Mouse (Mus musculus) kidney, postnatal 14 days (tissue): ENCODE results near the gene Hspa2.

Experiments used
- DNase-seq: peaks from one replicate; pipeline ENCODE4 v3.0.0; 2022; ENCODE audit warnings: mixed read lengths

Gene Hspa2

DNA sequence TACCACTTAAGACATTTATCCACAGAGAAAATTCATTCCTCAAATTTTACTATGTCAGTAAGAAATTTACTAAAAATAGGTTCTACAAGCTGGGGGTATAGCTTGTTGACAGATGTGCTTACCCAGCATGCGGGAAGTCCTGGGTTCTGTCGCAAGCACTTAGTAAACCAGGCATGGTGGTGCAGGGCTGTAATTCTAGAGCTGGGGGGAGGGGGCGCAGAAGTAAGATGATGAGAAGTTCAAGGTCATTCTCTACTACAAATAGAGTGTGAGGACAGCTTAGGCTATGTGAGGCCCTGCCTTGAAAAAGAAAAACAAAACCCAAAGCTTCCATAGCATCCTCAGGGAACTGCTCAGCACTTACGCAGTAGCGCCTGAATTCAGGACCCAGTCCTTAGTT lies 25.4 kb upstream of the Hspa2 start:
- no peak for DNase-seq

DNA sequence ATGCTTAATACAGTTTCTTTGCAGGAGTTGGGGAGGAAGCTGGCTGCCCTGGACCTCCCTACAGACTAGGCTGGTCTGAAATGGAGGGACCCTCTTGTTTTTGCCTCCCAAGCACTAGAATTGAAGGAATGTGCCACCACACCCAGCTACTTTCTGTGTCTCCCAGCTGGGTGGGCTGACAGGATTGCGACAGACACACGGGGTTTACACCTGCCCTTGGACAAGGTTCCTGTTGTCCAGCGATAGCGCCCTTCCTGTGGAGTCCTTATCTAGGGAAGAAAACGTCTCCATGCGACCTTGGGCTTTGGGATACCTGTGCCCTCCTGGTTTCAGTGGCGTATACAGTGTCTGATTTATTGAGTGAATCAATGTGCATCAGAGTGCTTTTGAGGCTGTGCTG lies 23.8 kb upstream of the Hspa2 start:
- no peak for DNase-seq

DNA sequence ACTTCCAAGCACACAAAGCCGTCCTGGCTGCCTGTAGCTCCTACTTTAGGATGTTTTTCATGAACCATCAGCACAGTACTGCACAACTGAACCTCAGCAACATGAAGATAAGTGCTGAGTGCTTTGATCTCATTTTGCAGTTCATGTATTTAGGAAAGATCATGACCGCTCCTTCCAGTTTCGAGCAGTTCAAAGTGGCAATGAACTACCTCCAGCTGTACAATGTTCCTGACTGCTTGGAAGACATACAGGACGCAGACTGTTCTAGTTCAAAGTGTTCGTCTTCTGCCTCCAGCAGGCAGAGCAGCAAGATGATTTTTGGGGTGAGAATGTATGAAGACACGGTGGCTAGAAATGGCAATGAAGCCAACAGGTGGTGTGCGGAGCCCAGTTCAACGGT lies 18.6 kb upstream of the Hspa2 start:
- no peak for DNase-seq

DNA sequence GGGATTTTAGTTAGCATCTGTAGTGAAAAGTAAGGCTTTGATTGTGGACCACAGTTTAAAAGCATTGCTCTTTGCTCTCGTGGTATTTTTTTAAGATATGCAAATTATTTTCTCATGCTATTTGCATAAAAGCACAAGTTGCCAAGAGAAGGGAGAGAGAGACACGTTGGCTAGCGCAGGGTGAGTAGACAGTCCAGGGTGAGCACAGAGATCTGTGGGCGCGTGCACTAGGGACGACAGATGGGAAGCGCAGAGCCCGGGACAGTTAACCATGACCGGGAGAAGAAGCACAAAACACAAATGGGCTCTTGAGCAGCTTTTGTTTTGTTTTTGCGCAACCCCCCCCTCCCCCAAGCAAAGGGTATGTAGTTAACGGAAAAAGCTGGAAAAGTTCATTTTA lies 15.2 kb upstream of the Hspa2 start:
- DNase-seq: no peak

DNA sequence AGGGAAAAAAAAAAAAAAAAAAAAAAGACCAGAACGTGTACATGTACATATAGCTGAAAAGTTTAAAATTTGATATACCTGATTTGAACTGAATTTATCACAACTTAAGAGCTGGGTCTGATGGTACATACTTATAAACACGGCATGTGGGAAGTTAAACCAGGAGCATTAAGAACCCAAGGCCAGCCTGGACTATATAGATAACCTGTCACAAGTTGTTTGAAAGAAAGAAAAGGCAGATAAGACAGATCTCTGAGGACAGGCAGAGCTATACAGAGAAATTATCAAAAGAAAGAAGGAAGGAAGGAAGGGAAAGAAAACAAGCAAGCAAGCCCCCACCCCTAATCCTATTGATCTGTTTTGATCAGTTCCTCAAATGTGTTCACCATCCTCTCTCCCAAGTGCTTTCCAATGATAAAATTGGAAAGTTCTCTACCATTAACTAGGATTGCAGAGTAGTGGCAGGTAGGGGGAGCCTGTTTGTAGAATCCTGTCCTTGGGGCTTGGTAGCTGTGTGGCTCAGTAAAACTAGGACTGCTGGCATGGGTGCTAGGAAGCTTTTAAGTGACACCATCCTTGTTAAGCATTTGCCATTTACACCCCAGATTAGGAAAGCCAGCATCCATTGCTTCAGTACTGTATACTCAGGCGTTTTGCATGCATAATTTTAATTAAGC lies 12.2 kb upstream of the Hspa2 start:
- DNase-seq: no peak

DNA sequence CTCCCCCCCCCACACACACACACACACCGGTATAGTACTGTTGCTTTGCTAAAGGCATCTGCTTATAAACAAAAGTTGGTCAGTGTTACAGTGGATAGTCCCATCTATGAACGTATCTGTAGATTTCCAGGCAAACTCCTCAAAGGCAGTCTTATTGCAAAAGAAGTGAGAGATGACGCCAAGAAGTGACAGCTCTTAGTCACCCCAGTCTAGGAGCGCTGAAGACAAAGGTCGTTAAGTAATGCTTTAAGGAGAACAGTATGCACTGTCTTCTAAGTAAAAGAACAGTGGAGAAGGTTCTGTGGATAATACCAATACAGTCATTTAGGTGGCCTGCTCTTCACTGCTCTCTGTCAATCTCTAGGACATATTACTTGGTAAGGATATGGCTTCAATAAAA lies 11.0 kb upstream of the Hspa2 start:
- DNase-seq: no peak

DNA sequence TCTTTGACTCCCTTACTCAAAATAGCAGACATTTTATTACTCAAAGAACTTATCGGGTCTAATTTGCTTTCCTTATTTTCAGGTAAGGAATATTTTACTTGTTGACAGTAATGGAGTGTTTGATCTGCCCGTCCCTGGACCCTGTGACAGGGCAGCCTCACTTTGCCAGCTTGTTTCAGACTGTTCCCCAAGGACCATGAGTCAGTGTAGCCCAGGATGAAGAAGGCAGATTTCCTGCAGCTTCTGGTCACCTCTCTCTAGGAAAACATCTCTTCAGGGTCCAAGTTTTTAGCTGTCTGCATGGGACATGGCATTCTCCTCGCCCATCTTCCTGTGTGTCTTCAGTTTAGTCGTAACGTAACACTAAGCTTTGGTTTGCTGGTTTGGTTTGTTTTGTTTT lies 6.7 kb upstream of the Hspa2 start:
- DNase-seq: no peak

DNA sequence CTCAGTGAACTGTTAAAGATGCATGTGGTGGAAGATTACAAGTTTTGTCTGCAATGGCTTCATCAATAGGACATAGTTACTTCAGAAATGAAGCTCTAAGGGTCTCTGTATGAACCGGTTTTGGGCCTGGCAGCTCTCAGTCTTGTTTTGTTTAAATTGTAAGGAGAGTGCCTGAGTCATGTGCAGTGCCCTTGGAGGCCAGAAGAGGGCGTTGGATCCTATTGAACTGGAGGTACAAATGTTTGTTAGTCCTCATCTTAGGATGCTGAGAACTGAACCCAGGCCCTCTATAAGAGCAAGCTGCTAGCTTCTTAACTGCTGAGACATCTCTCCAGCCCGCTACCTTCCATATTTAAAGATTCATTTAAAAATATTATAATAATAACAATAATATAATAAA lies 2.3 kb upstream of the Hspa2 start:
- DNase-seq: no peak

DNA sequence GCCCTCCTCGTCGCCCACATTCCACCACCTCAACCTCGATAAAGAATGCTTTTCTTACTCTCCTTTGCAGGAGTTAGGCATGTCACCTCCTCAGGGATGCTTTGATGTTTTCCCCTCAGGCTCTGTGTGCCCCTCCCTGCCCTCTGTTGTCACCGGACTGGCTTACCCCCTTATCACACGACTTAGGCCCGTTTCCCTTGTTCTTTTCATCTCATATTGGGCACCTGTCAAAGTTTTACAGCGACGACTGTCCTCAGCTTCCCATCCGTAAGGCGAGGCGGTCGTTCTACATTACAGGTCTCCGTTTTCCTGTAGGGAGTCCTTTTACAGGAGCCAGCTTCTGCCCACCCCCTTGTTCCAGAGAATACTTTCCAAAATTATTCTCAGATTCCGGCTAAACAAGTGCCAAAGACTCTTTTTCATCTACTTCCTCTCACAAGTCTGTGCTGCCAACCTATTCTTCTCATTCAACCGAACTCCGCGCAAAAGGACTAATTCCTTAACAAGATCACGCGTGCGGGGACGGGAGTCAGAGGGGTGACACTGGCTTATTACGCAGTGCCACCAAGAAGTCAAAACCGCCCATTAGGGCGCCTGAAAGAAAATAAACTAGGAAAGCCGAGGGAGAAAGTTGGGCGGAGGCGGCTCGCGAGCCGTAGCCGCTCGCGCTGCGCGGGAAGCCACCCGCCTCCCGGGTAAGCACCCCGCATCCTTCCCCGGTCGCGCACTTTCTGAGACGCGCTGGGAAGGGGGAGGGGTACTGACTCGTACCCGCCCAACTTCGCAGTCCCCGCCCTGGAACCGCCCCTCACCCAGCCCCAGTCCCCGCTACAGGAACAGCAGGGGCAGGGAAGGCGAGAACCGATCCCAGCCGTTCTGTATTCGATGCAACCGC lies 738 bp upstream of the Hspa2 start:
- no peak for DNase-seq

DNA sequence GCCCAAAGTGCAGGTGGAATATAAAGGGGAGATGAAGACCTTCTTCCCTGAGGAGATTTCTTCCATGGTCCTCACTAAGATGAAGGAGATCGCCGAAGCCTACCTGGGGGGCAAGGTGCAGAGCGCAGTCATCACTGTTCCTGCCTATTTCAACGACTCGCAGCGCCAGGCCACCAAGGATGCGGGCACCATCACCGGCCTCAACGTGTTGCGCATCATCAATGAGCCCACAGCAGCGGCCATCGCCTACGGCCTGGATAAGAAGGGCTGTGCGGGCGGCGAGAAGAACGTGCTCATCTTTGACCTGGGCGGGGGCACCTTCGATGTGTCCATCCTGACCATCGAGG lies 833 bp downstream of the Hspa2 start:
- no peak for DNase-seq

DNA sequence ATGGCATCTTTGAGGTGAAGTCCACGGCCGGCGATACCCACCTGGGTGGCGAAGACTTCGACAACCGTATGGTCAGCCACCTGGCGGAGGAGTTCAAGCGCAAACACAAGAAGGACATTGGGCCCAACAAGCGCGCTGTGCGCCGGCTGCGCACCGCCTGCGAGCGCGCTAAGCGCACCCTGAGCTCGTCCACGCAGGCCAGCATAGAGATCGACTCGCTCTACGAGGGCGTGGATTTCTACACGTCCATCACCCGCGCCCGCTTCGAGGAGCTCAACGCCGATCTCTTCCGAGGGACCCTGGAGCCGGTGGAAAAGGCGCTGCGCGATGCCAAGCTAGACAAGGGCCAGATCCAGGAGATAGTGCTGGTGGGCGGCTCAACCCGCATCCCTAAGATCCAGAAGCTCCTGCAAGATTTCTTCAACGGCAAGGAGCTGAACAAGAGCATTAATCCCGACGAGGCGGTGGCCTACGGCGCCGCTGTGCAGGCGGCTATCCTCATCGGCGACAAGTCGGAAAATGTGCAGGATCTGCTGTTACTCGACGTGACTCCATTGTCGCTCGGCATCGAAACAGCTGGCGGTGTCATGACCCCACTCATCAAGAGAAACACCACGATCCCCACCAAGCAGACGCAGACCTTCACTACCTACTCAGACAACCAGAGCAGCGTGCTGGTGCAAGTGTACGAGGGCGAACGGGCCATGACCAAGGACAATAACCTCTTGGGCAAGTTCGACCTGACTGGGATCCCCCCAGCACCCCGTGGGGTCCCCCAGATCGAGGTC lies 1.4 kb downstream of the Hspa2 start:
- DNase-seq: peak; percentile 28

DNA sequence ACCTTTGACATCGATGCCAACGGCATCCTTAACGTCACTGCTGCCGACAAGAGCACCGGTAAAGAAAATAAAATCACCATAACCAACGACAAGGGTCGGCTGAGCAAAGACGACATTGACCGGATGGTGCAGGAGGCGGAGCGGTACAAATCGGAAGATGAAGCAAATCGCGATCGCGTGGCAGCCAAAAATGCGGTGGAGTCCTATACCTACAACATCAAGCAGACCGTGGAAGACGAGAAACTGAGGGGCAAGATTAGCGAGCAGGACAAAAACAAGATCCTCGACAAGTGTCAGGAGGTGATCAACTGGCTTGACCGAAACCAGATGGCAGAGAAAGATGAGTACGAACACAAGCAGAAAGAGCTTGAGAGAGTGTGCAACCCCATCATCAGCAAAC lies 2.0 kb downstream of the Hspa2 start:
- peak; percentile 10 for DNase-seq

DNA sequence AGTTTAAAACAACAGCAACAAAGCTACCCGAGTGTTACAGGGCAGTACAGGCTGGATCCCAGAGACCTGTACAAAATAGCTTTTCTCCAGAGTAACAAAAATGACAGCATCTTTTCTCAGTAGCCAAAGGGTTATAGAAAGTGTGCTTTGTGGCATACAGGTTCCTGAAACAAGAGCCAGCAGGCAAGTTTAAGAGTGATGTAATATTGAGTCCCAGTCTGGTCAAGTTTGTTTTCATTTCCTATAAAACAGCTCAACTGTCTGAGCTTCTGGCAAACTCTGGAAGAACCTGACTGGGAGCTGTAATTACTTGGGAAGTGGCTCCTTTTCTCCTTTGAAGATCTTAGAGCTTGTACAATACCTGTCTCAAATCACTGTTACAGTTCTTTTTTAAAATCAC lies 3.2 kb downstream of the Hspa2 start:
- no peak for DNase-seq

DNA sequence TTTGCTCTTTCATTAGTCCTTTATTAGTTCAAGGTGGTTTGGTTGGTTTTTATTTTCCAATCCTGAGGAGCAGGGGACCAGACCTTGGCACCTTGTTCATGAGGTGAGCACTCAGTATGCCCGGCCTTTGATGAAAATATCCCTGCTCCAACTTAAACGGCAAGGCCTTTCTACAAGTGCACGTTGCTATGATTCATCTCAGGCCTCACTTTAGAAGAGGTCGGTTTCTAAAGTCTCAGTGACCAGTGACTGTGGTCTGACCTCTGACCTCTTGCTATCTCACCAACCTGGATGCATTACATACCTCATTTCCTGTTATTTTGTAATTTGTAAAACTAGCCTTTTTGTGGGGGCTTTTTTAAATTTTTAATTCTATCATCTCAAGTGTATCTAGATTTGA lies 5.2 kb downstream of the Hspa2 start:
- no peak for DNase-seq

DNA sequence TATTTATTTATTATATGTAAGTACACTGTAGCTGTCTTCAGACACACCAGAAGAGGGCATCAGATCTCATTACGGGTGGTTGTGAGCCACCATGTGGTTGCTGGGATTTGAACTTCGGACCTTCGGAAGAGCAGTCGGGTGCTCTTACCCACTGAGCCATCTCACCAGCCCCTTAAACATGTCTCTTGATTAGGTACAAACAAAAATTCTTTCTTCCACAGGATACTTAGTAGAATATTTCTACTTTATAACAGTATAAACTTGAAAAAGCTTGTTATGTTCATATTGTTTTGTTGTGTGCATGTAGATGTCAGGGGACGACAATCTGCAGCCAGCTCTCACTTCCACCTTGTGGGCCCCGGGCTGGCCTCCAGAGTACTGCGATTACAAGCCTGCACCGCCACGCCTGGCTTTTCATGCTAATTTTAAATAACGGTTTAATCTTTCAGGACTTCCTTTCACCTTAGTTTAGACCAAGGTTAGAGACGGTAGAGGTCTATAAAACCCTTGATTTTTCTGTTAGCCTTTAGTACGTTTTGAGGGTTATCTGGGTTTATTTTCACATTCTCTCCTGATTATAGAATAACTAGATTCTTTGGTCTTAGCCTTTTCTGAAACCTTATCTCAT lies 11.5 kb downstream of the Hspa2 start:
- no peak for DNase-seq

DNA sequence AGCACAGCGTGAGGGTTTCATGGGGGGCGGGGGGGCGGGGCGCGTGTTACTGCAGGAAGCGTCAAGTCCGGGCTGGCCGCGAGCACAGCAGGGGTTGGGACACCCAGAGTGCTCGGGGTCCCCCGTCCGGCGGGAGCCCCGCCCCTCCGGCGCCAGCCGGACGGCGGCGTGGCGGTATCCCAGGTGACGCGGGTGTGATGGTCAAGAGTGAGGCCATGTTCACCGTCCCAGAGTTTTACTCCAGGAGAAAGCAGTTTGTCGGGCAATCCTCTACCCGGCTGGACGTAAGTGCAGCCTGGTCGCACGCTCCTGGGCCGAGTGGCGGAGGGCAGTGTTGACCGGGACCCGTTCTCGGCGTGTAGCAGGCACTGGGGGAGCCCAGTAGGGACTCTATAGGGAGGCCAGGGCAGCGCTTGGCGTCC lies 13.5 kb downstream of the Hspa2 start, which contains the start of gene Ppp1r36:
Gene Ppp1r36, plus strand, starts transcription at position 106 of the 422 bp plus-strand sequence.
- DNase-seq: peak; percentile 66

DNA sequence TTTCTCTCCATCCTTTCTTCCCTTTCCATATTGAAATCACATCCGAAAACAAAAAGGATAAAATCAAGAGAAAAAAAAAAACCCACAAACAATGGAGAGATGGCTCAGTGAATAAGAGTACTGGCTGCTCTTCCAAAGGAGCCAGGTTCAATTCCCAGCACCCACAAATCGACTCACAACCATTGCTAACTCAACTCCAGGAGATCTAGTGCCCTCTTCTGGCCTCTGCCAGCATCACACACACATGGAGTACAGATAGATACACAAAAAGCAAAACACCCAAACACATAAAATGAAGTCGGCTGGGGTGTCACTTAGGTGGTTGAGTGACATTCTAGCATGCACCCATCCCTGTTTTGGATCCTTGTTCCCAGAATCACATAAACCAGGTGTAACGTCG lies 14.4 kb downstream of the Hspa2 start:
- DNase-seq: no peak

DNA sequence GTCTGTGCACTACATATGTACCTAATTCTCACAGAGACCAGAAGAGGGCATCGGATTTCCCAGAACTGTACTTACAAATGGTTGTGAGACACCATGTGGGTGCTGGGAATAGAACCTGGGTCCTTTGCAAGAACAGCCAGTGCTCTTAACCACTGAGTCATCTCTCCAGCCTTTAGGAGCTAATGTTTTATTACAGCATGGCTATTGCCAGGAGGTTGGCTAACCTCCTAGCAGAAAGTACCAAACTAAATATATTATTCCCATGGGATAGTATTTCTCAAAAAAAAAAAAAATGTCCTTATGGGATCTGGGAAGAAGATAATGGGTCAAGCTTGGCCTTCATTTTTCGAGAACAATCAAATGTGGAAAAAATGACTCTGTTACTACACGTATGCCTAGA lies 21.3 kb downstream of the Hspa2 start:
- DNase-seq: no peak

DNA sequence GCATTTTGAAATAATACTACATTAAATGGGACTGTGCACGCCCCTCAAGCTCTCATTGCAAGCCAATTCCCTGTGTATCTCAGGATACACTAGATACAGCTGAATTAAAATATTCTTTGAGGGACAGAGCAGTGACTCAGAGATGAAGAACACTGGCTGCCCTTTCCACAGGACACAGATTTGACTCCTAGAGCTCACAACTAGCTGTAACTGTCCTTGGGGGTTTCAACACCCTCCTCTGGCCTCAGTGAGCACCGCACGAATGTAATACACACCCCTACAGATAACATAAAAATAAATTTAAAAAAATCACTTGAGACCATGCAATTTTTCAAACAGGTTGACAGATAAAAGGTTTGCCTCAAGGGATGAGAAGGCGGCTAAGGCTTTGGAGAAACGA lies 23.6 kb downstream of the Hspa2 start:
- no peak for DNase-seq

DNA sequence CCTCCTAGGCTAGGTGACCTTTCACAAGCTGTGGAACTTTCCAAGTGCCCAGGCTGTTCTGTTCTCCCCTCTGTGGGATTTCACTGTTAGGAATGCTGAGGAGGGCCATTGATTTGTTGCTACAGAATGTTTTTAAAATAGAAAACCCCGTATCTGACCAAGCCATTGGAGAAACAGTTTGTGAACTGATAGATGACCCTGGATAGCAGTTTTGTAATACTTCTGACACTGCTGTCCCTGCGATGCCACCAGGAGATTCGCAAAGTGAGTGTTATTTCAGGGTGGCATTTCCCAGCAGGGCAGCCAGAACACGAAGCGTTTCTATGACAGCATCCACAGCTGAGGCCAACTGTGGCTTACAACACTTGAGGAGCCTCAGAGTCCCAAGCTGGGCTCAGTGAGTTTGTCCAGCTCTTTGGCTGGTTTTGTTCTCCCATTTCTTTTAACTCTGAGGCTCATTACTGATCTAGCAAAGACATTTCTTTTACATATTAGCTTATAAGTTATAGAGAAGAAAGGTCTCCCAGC lies 27.0 kb downstream of the Hspa2 start:
- no peak for DNase-seq

DNA sequence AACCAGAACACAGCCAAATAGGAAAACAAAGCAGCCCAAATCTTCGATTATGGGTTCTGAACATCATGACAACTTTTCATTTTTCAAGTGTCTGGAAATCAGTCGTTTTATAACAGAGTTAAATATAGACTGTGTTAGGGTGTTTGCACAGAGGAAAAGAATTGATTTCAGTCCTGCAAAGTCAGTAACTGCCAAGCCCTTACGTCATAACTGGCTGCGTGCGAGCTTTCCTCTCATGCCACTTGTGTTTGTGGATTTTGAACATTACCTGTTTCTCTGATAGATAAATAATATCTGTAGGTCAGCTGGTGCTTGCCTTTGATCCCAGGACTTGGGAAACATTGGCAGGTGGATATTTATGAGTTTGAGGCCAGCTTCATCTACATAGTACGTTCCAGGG lies 27.5 kb downstream of the Hspa2 start:
- DNase-seq: no peak

DNA sequence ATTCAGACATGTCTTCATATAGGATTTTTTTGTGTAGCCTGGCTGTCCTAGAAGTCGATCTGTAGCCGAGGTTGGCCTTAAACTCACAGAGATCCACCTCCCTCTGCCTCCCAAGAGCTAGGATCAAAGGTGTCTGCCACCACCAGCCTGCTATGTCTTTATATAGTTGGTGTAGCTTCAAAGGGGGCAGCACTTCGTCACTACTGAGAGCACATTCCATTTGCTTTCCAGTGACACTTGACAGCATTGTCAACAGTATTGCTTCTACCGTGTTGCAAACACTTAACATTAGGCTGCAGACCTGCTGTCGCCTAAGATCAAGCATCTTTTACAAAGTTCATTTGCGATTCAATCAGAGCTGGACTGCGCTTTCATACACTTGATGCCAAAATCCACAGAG lies 30.1 kb downstream of the Hspa2 start:
- DNase-seq: no peak

DNA sequence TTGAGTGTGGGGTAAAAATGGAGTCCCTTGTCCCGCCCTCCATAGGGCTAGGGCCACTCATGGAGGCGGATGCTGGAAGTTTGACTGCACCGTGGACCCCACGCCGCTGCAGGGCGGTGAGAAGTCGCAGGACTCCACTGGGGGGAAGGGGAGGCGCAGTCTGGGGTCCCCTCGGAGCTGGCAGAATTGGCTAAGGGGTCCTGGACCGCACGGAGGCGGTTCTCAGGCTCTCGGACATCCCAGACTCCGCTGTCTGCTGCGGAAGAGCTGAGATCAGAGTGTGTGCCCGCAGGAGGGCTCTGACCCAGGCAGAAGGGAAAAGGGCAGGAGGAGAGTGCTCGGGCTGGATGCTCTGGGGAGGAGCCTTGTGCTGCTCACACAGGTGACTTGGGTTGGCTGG lies 31.1 kb downstream of the Hspa2 start:
- no peak for DNase-seq
